Mouse (Mus musculus) G1E (cell line): ENCODE data around the gene Stk24. TPM values are rescaled to one million over a fixed set of nuclear protein-coding genes. Genes with fewer than 3 reads are reported as not detected.

Source experiments
- ATAC-seq: 2 replicates; pipeline ENCODE4 v1.8.0; 2016; ENCODE audit warnings: mild to moderate bottlenecking; ENCODE audit not compliant: insufficient number of reproducible peaks, poor library complexity, low FRiP score, severe bottlenecking; ENCODE audit errors: extremely low read depth
- DNase-seq: peaks from one replicate; pipeline ENCODE4 v3.0.0; 2012; ENCODE audit warnings: low spot score
- H3K27me3 ChIP-seq: 2 replicates; pipeline ENCODE4 v1.6.1; 2012; ENCODE audit warnings: mild to moderate bottlenecking, low read length, inconsistent platforms; ENCODE audit not compliant: insufficient read depth
- H3K36me3 ChIP-seq: replicated peaks from 2 replicates; pipeline ENCODE3; 2012; ENCODE audit warnings: mild to moderate bottlenecking, inconsistent platforms
- H3K4me1 ChIP-seq: 2 replicates; pipeline ENCODE4 v1.6.1; 2012; ENCODE audit warnings: low read depth, low read length, inconsistent platforms, mixed read lengths; ENCODE audit not compliant: insufficient read depth
- H3K4me3 ChIP-seq: 2 replicates; pipeline ENCODE4 v1.5.1; 2012; ENCODE audit warnings: low read depth, mild to moderate bottlenecking, inconsistent platforms, low read length, moderate library complexity, mixed read lengths
- H3K9me3 ChIP-seq: replicated peaks from 2 replicates; pipeline ENCODE4 v1.6.1; 2012; ENCODE audit warnings: inconsistent platforms
- CTCF ChIP-seq: IDR thresholded peaks from 2 replicates; pipeline ENCODE4 v1.5.1; 2012; ENCODE audit warnings: low read depth, low read length, inconsistent platforms, mixed read lengths
- GATA1 ChIP-seq: IDR thresholded peaks from 2 replicates; pipeline ENCODE4 v1.6.1; 2012; ENCODE audit warnings: borderline replicate concordance, low read length, inconsistent platforms, mixed read lengths
- GATA2 ChIP-seq: IDR thresholded peaks from 2 replicates; pipeline ENCODE4 v1.6.1; 2012; ENCODE audit warnings: low read depth, low read length, inconsistent platforms, borderline replicate concordance
- POLR2AphosphoS5 ChIP-seq: IDR thresholded peaks from 2 replicates; pipeline ENCODE4 v1.6.1; 2012; ENCODE audit warnings: low read depth, low read length, inconsistent platforms; ENCODE audit not compliant: insufficient replicate concordance
- TAL1 ChIP-seq: conservative IDR thresholded peaks from 2 replicates; pipeline ENCODE4 v1.6.1; 2012; ENCODE audit warnings: low read depth, low read length, inconsistent platforms, mixed read lengths
- polyA plus RNA-seq: library from polyadenylated mRNA; stranded (reverse); fragments of >175 nt; gene quantifications from 2 replicates; pipeline ENCODE4 v1.2.3, GENCODE M21; 2012
- total RNA-seq, 2 experiments: library from RNA; stranded (forward) in 1 of 2; stranded (reverse) in 1 of 2; fragments of 200-1000 nt in 1 of 2; fragments of >200 nt in 1 of 2; fragmentation: Nextera tagmentation in 1 of 2; gene quantifications; 2 replicates each; pipeline ENCODE4 v1.2.3; 2014 to 2017

The Stk24 gene
- total RNA-seq (2014; fragmentation: Nextera tagmentation) = 156 and 158 TPM in 2 replicates
- 83.2 and 92.9 TPM in 2 replicates for total RNA-seq (2017)
- 90.5 and 96.2 TPM in 2 replicates for polyA plus RNA-seq

GRCm38 (mm10) chr14:121379827-121380145 is at the start of gene Stk24:
Stk24 (minus strand) TSS chr14:121380011.
- H3K4me1 ChIP-seq = peaks cover 49% of the 10 kb centered on the region
- DNase-seq = peak; percentile 56

GRCm38 (mm10) chr14:121428148-121428547 is 48.3 kb upstream of the Stk24 start:
- TF ChIP-seq GATA2 (no peak), CTCF (no peak), POLR2AphosphoS5 (no peak), GATA1 (no peak), TAL1 (no peak)
- Histone ChIP-seq H3K4me1 (peaks cover 26% of the 10 kb centered on the region), H3K4me3 (no peak overlapping the region; the same call in 1 of the 2 replicates), H3K36me3 (no peaks in the 10 kb centered on the region), H3K9me3 (no peaks in the 10 kb centered on the region), H3K27me3 (peaks cover 13% of the 10 kb centered on the region)
- ATAC-seq (no peak), DNase-seq (no peak)

More at GRCm38 (mm10) chr14:121379827-121380145, at the start of gene Stk24:
- H3K36me3 ChIP-seq = peaks cover 23% of the 10 kb centered on the region
- H3K9me3 ChIP-seq = no peaks in the 10 kb centered on the region
- TF ChIP-seq CTCF (no peak), POLR2AphosphoS5 (no peak), GATA1 (no peak), TAL1 (no peak), GATA2 (no peak)
- H3K27me3 ChIP-seq = peaks cover 17% of the 10 kb centered on the region
- peak; percentile 32 for ATAC-seq
- H3K4me3 ChIP-seq = peak within 1 kb of the TSS; percentile 86

GRCm38 (mm10) chr14:121426743-121427142 is 46.9 kb upstream of the Stk24 start:
- Histone ChIP-seq H3K36me3 (no peaks in the 10 kb centered on the region), H3K9me3 (no peaks in the 10 kb centered on the region), H3K27me3 (peaks cover 10% of the 10 kb centered on the region; the same call in 1 of the 2 replicates), H3K4me3 (no peak overlapping the region), H3K4me1 (peaks cover 38% of the 10 kb centered on the region)
- DNase-seq (no peak), ATAC-seq (no peak)
- TF ChIP-seq TAL1 (no peak), CTCF (peak; percentile 10; the same call in 1 of the 2 replicates)

- Histone ChIP-seq H3K27me3 (peaks cover 7% of the 10 kb centered on the region; the same call in 1 of the 2 replicates), H3K4me3 (no peak overlapping the region; the same call in 1 of the 2 replicates), H3K9me3 (peaks cover 2% of the 10 kb centered on the region; the same call in 1 of the 2 replicates), H3K4me1 (peaks cover 40% of the 10 kb centered on the region), H3K36me3 (no peaks in the 10 kb centered on the region)
- ATAC-seq = no peak
- TF ChIP-seq POLR2AphosphoS5 (peak; percentile 64; the same call in 1 of the 2 replicates), CTCF (no peak)
- no peak for DNase-seq
These were observed 45.4 kb upstream of the Stk24 start for GRCm38 (mm10) chr14:121425004-121425793.

GRCm38 (mm10) chr14:121423341-121423751 is 43.5 kb upstream of the Stk24 start:
- ATAC-seq (no peak), DNase-seq (peak; percentile 43)
- Histone ChIP-seq H3K36me3 (no peaks in the 10 kb centered on the region), H3K4me3 (peak overlapping the region; percentile 5; the same call in 1 of the 2 replicates), H3K27me3 (peaks cover 3% of the 10 kb centered on the region; the same call in 1 of the 2 replicates), H3K9me3 (peaks cover 2% of the 10 kb centered on the region; the same call in 1 of the 2 replicates), H3K4me1 (peaks cover 37% of the 10 kb centered on the region)
- TF ChIP-seq POLR2AphosphoS5 = no peak
- TF ChIP-seq TAL1 = no peak
- TF ChIP-seq CTCF = no peak
- TF ChIP-seq GATA1 = no peak

GRCm38 (mm10) chr14:121422664-121423340 is 43.0 kb upstream of the Stk24 start:
- peak overlapping the region; percentile 37; the same call in 1 of the 2 replicates for H3K4me3 ChIP-seq
- peaks cover 2% of the 10 kb centered on the region; the same call in 1 of the 2 replicates for H3K9me3 ChIP-seq
- ATAC-seq (peak; percentile 88), DNase-seq (peak; percentile 68)
- H3K36me3 ChIP-seq = no peaks in the 10 kb centered on the region
- peaks cover 31% of the 10 kb centered on the region for H3K4me1 ChIP-seq
- peaks cover 4% of the 10 kb centered on the region; the same call in 1 of the 2 replicates for H3K27me3 ChIP-seq
- TF ChIP-seq TAL1 (peak; percentile 18; the same call in 1 of the 2 replicates), GATA2 (no peak)

- Histone ChIP-seq H3K9me3 (peaks cover 2% of the 10 kb centered on the region; the same call in 1 of the 2 replicates), H3K36me3 (no peaks in the 10 kb centered on the region), H3K4me3 (no peak overlapping the region; the same call in 1 of the 2 replicates), H3K4me1 (peaks cover 26% of the 10 kb centered on the region), H3K27me3 (peaks cover 9% of the 10 kb centered on the region)
- TF ChIP-seq GATA2 (no peak), POLR2AphosphoS5 (no peak), GATA1 (no peak)
- DNase-seq (no peak), ATAC-seq (no peak)
These were observed 42.2 kb upstream of the Stk24 start for GRCm38 (mm10) chr14:121422000-121422399.
